Mouse (Mus musculus) spleen, postnatal 10 days (tissue): ENCODE measurements around the gene Ilkap.

Source experiments
- DNase-seq, 2 experiments: peaks; one replicate each; pipeline ENCODE4 v3.0.0; 2021 to 2022; ENCODE audit warnings: low spot score in 2 of 2

Ilkap gene

DNA sequence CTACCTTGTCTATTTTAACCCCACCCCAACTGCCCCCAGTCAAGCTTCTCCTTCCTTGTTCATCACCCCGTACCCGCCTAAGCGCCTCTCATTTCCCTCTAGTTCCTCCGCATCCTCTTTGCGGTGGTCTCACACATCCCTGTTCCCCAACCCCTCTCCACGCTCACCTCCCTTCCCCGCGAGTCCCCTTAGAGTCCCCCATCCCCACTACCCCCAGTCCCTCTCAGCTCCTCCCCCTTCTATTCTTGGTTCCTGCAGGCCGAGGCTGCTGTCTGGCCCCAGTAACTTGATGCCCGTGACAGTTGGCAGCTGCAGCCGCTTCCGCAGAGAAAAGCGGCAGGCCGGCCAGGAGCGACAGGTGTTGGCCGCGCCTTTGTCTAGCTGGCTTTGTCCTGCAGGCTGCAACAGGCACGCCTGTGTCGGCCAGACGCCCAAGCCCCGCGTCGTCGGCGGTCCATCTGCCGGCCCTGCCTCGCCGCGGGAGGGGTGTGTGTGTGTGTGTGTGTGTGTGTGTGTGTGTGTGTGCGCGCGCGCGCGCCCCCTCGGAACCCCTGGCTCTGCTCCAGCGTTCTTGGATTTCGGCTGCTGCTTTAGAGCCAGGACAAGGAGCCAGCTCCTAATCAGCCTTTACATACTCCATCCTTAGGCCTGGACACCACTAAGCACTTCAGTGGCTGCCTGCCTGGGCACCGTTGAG lies 15.4 kb upstream of the Ilkap start, which contains the start of gene Hes6:
Hes6 (minus strand) TSS at position 141 of the 697 bp plus-strand sequence.
- DNase-seq, result peak; percentile 47 to 62

- no peak for DNase-seq
Observed at GRCm38 (mm10) chr1:91413536-91413897, 14.9 kb upstream of the Ilkap start.

GRCm38 (mm10) chr1:91413030-91413506 lies 14.5 kb upstream of the Ilkap start:
- peak; percentile 75 to 91 for DNase-seq

- DNase-seq, result no peak
Observed at GRCm38 (mm10) chr1:91412286-91413029, 13.8 kb upstream of the Ilkap start.

DNA sequence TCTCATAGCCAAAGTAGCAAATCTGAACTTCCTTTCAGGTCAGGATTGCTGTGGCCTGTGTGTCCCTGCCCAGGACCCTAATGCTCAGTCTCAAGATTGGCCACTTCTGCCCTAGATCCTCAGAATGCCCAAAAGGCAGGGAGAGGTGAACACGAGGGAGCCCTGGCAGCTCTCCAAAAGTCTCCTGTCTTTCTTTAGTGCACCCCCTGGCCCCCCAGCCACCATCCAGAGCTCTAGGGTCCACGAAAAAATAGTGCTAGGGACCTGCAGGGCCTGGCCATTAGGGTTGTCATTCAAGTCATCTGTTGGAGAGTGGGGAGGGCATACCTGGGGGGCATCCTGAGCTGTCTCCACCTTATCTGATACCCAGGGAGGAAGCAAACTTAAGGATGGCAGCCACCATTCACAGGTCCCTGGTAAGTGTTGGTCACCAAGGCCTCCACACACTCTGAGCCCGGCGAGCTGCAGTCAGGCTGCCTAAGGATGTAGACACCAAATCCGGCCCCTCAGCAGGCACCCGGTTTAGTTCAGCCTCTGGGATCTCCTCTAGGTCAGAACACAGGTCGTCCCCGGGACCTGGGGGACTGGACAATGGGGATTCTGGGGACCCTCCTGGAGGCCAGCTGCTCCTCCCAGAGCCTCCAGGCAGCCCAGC lies 13.1 kb upstream of the Ilkap start:
- no peak for DNase-seq

DNA sequence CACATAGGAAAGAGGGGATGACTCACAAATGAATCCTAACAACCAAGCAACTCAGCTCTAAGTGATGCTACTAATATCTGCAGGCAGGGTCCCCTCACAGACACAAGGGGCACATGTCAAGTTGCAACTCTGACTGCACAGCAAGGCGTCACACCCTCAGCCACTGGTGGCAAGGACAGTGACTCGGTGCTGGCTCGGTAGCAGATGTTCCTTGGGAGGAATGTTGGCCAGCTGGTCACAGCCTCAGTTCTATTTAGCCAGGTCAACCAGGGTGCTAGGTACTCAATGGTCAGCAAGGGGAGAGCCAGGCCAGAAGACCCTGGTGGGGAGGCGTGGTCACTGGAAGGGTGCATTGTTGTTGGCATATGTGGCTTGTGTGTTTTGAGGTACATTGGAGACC lies 9.2 kb upstream of the Ilkap start:
- no peak for DNase-seq

DNA sequence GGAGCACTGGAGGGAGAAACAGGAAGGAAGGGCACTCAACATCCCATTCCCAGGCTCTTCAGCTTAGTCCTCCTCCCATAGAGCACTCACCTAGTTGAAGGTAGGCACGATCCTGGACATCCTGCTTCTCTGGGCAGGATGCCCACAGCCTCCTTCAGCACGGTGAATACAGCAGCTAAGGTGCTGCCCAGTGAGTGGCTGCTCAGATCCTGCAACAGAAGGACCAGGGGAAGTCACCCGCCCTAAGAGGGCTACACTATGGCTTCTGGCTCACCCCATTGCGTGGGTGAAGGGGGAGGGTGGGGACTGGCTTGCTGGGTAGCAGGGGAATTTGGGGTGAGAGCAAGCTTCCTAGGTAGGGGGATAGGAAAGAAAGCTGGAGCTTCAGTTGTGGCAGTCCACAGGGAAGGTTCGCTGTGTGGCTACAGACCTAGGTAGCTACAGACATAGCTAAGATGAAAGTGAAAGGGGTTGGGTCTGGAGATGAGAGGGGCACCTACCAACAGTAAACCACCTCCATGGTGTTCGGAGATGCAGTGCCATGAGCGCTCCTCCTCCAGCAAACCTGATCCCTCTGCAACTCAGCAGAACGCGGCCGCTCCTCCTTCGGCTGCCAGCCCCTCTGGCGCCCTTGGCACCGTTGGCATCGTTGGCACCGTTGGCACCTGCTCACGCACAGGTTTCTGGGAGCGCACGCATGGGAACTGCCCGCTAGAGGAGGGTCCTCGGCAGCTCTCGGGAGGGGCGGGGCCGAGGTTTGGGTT lies 7.0 kb upstream of the Ilkap start:
- DNase-seq, result no peak

- DNase-seq, result no peak
Observed at GRCm38 (mm10) chr1:91404976-91405375, 6.4 kb upstream of the Ilkap start.

GRCm38 (mm10) chr1:91397927-91398259 lies 722 bp downstream of the Ilkap start:
- DNase-seq, result peak in 1 of 2 experiments; percentile 35

GRCm38 (mm10) chr1:91390369-91390768 lies 8.2 kb downstream of the Ilkap start:
- DNase-seq, result no peak

- DNase-seq, result no peak
Observed at GRCm38 (mm10) chr1:91381091-91381471, 17.5 kb downstream of the Ilkap start.

DNA sequence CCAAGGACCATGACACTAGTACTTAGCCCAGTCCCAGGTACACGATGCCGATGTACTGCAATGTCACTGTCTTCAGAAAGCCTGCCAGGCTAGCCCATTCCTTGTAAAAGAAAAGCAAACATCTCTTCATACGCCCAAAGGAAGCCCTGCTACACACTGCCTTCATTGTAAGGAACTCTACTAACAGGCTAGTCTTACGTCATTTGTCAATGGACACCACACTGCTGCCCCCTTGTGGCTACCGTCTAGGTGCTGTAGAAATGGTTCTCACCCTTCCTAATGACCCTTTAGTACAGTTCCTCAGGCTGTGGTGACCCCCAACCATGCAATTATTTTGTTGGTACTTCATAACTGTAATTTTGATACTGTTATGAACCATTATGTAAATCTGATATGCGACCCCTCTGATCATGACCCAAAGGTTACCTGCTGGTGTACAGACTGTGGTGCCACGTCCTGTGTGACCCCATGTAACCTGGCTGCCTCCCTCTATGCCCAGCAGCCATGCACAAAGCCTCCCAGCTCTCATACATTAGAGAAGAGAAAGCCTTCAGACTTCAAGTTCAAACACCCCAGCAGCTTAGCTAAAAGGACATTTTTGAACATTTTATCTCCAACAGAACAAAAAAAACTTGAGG lies 18.0 kb downstream of the Ilkap start:
- peak; percentile 74 to 90 for DNase-seq

DNA sequence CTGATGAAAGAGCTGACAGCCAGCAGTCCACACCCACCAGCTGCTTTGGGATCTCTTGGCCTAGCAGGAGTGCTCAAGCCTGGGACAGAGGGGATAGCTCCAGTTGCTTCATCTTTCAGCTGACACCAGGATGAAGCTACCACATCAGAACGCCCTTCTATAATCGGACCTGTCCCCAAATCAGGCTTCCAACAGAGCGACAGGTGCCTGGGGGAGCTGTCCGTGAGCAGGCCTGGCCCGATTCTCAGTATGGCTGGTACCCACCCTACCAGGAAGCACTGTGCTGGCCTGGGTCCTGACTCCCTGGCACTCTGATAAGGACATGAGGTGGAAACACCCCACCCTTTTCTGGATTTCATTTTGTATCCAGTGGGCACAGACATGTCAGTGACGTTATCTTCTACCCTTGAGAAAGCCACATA lies 25.2 kb downstream of the Ilkap start:
- peak in 1 of 2 experiments; percentile 54 for DNase-seq

- no peak for DNase-seq
Observed at GRCm38 (mm10) chr1:91370055-91370454, 28.6 kb downstream of the Ilkap start.

- DNase-seq, result no peak
Observed at GRCm38 (mm10) chr1:91369408-91369807, 29.2 kb downstream of the Ilkap start.

DNA sequence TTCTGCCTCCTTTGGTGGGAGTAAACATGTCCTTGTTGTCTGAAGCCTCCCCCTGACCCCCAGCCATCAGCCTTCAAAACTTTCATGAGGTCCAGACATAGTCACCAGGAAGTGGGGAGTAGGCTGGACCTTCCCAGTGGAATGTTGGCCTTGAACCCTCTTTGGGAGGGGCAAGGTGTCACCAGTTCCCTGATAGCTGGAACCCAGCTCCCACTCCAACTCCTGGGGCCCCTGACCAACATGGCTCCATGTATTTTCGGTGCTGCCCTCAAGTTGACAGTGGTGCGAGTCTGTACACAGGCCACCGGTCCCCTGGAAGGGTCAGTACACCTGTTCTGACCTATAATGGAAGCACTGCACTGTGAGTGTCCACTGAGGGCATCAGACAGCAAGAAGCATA lies 31.3 kb downstream of the Ilkap start:
- DNase-seq, result no peak

- peak; percentile 89 to 90 for DNase-seq
Observed at GRCm38 (mm10) chr1:91366215-91367108, 32.2 kb downstream of the Ilkap start, which contains the start of gene Erfe. Gene Erfe (plus strand): TSS chr1:91366430.

GRCm38 (mm10) chr1:91365816-91366214 lies 32.8 kb downstream of the Ilkap start:
- no peak for DNase-seq

DNA sequence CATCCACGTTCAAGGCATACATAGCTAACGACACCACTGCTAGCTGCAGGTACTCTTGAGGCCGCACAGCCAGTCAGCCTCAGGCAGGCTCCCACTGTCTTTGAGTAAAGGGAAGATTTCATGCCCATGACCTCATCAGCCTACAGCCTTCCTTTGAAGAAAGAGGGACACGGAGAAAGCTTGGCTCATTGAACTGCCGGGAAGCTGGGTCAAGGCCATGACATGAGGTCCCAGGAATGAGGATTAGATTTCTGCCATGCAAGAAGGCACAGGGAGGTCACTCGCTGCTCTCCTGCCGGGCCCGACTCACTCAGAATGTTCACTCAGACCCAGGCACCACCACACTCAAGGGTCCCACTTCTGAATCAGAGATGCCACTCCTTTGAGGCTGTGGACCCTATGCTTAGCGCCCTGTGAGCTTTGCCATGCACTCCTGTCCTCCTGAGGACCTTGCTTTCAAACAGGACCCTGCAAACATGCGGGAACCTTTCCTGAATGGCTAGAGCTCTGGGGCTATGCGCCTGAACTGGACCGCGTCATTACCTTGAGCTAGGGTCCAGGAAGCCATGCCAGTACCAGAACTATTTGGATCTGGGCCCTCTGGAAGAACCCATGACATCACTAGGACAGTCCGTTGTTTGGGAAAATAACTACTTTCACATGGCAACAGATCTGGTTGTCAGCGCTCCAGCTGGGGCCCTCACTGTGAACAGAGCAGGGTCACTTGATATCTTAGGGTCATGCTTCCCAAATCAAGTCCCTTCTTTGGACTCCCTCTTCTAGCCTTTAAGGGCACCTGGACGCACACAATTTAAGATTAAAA lies 33.6 kb downstream of the Ilkap start:
- DNase-seq, result no peak
